Mouse (Mus musculus) MEL (cell line): ENCODE results near the gene Hsd17b12. TPM values are rescaled to one million over a fixed set of nuclear protein-coding genes. Genes with fewer than 3 reads are reported as not detected.

Experiments
- DNase-seq: peaks from one replicate; pipeline ENCODE4 v3.0.0; 2011; ENCODE audit warnings: low read depth, low spot score
- H3K27ac ChIP-seq: 2 replicates; pipeline ENCODE4 v1.5.1; 2012; ENCODE audit warnings: low read depth, mild to moderate bottlenecking, control low read depth, low read length, moderate library complexity; ENCODE audit not compliant: control insufficient read depth
- H3K27me3 ChIP-seq, 2 experiments: fragments of 150-350 bp in 1 of 2; sonication (generic) in 1 of 2; 2 replicates each; pipeline ENCODE4 v1.6.1; 2012; ENCODE audit warnings: low read length in 2 of 2, mild to moderate bottlenecking in 2 of 2, improper control_type of control experiment in 1 of 2, moderate library complexity in 1 of 2; ENCODE audit not compliant: insufficient read depth in 2 of 2, control insufficient read depth in 1 of 2
- H3K36me3 ChIP-seq, 2 experiments: 2 replicates each; pipeline ENCODE4 v1.6.1; 2012 to 2014; ENCODE audit warnings: low read length in 2 of 2, improper control_type of control experiment in 1 of 2, inconsistent platforms in 1 of 2, mild to moderate bottlenecking in 1 of 2; ENCODE audit not compliant: insufficient read depth in 2 of 2, control insufficient read depth in 1 of 2
- H3K4me1 ChIP-seq, 2 experiments: fragments of 150-350 bp in 1 of 2; sonication (generic) in 1 of 2; 2 replicates each; pipeline ENCODE4 v1.6.1; 2012; ENCODE audit warnings: low read length in 2 of 2, improper control_type of control experiment in 1 of 2, mild to moderate bottlenecking in 1 of 2; ENCODE audit not compliant: insufficient read depth in 2 of 2, control insufficient read depth in 1 of 2
- H3K4me3 ChIP-seq, 2 experiments: fragments of 150-350 bp in 1 of 2; sonication (generic) in 1 of 2; 2 replicates each; pipeline ENCODE4 v1.5.1; 2012; ENCODE audit warnings: low read depth in 2 of 2, low read length in 2 of 2, mild to moderate bottlenecking in 2 of 2, moderate library complexity in 2 of 2, control low read depth in 1 of 2, improper control_type of control experiment in 1 of 2; ENCODE audit not compliant: control insufficient read depth in 1 of 2, insufficient read depth in 1 of 2
- H3K79me2 ChIP-seq: 2 replicates; pipeline ENCODE4 v1.6.1; 2012; ENCODE audit warnings: mild to moderate bottlenecking, low read length, moderate library complexity; ENCODE audit not compliant: control insufficient read depth, poor library complexity, insufficient read depth
- H3K9ac ChIP-seq: 2 replicates; pipeline ENCODE4 v1.6.1; 2012; ENCODE audit warnings: low read depth, mild to moderate bottlenecking, control low read depth, low read length, moderate library complexity; ENCODE audit not compliant: control insufficient read depth, poor library complexity, severe bottlenecking
- H3K9me3 ChIP-seq: fragments of 150-350 bp; sonication (generic); replicated peaks from 2 replicates; pipeline ENCODE4 v1.6.1; 2012; ENCODE audit warnings: mild to moderate bottlenecking, low read length, improper control_type of control experiment, moderate library complexity; ENCODE audit not compliant: insufficient read depth
- BHLHE40 ChIP-seq: IDR thresholded peaks from 2 replicates; pipeline ENCODE4 v1.6.1; 2012; ENCODE audit warnings: low read depth, mild to moderate bottlenecking, inconsistent platforms, low read length, improper control_type of control experiment, borderline replicate concordance
- E2F4 ChIP-seq: IDR thresholded peaks from 2 replicates; pipeline ENCODE4 v1.6.1; 2011; ENCODE audit warnings: low read depth, low read length, improper control_type of control experiment, borderline replicate concordance
- ELF1 ChIP-seq: IDR thresholded peaks from 2 replicates; pipeline ENCODE4 v1.6.1; 2014; ENCODE audit warnings: low read depth, mild to moderate bottlenecking, inconsistent platforms, low read length, improper control_type of control experiment, moderate library complexity
- ETS1 ChIP-seq: IDR thresholded peaks from 2 replicates; pipeline ENCODE4 v1.6.1; 2012; ENCODE audit warnings: low read depth, mild to moderate bottlenecking, inconsistent platforms, low read length, improper control_type of control experiment, moderate library complexity
- GATA1 ChIP-seq: IDR thresholded peaks from 2 replicates; pipeline ENCODE4 v1.6.1; 2011; ENCODE audit warnings: low read depth, low read length, improper control_type of control experiment
- KAT2A ChIP-seq: conservative IDR thresholded peaks from 2 replicates; pipeline ENCODE4 v1.6.1; 2012; ENCODE audit warnings: low read depth, low read length, improper control_type of control experiment, inconsistent platforms
- MAFK ChIP-seq: IDR thresholded peaks from 2 replicates; pipeline ENCODE4 v1.6.1; 2011; ENCODE audit warnings: low read depth, mild to moderate bottlenecking, low read length, improper control_type of control experiment, borderline replicate concordance
- MEF2A ChIP-seq: IDR thresholded peaks from 2 replicates; pipeline ENCODE4 v1.6.1; 2014; ENCODE audit warnings: low read depth, mild to moderate bottlenecking, inconsistent platforms, low read length, improper control_type of control experiment; ENCODE audit not compliant: poor library complexity, insufficient replicate concordance, severe bottlenecking; ENCODE audit errors: extremely low read depth
- MXI1 ChIP-seq: IDR thresholded peaks from 2 replicates; pipeline ENCODE4 v1.6.1; 2011; ENCODE audit warnings: mild to moderate bottlenecking, low read depth, low read length, improper control_type of control experiment
- MYB ChIP-seq: IDR thresholded peaks from 2 replicates; pipeline ENCODE4 v1.6.1; 2011; ENCODE audit warnings: mild to moderate bottlenecking, low read depth, low read length, improper control_type of control experiment
- NELFE ChIP-seq: IDR thresholded peaks from 2 replicates; pipeline ENCODE4 v1.6.1; 2011; ENCODE audit warnings: low read depth, low read length, improper control_type of control experiment
- NRF1 ChIP-seq: IDR thresholded peaks from 2 replicates; pipeline ENCODE4 v1.6.1; 2014; ENCODE audit warnings: low read depth, mild to moderate bottlenecking, inconsistent platforms, low read length, improper control_type of control experiment, moderate library complexity; ENCODE audit not compliant: poor library complexity, insufficient read depth, severe bottlenecking
- POLR2A ChIP-seq, 2 experiments: IDR thresholded peaks; 2 replicates each; pipeline ENCODE4 v1.6.1; 2011 to 2012; ENCODE audit warnings: low read length in 2 of 2, mild to moderate bottlenecking in 2 of 2, control low read depth in 1 of 2, improper control_type of control experiment in 1 of 2, low read depth in 1 of 2, moderate library complexity in 1 of 2; ENCODE audit not compliant: control insufficient read depth in 1 of 2, insufficient read depth in 1 of 2, poor library complexity in 1 of 2
- POLR2AphosphoS5 ChIP-seq: IDR thresholded peaks from 2 replicates; pipeline ENCODE4 v1.6.1; 2012; ENCODE audit warnings: low read depth, borderline replicate concordance, mild to moderate bottlenecking, inconsistent platforms, low read length, moderate library complexity, mixed read lengths
- RAD21 ChIP-seq: IDR thresholded peaks from 2 replicates; pipeline ENCODE4 v1.6.1; 2011; ENCODE audit warnings: mild to moderate bottlenecking, low read depth, low read length, improper control_type of control experiment
- SIN3A ChIP-seq: IDR thresholded peaks from 2 replicates; pipeline ENCODE4 v1.6.1; 2012; ENCODE audit warnings: low read length, improper control_type of control experiment, inconsistent platforms
- SMC3 ChIP-seq: IDR thresholded peaks from 2 replicates; pipeline ENCODE4 v1.6.1; 2011; ENCODE audit warnings: low read depth, low read length, improper control_type of control experiment
- TBP ChIP-seq: IDR thresholded peaks from 2 replicates; pipeline ENCODE4 v1.8.0; 2011; ENCODE audit warnings: low read depth, low read length, improper control_type of control experiment
- UBTF ChIP-seq: IDR thresholded peaks from 2 replicates; pipeline ENCODE4 v1.6.1; 2012; ENCODE audit warnings: low read depth, mild to moderate bottlenecking, inconsistent platforms, low read length, improper control_type of control experiment, moderate library complexity, borderline replicate concordance; ENCODE audit not compliant: insufficient read depth
- USF1 ChIP-seq: IDR thresholded peaks from 2 replicates; pipeline ENCODE4 v1.6.1; 2014; ENCODE audit warnings: low read depth, mild to moderate bottlenecking, inconsistent platforms, low read length, improper control_type of control experiment, moderate library complexity
- ZKSCAN1 ChIP-seq: IDR thresholded peaks from 2 replicates; pipeline ENCODE4 v1.6.1; 2012; ENCODE audit warnings: low read depth, mild to moderate bottlenecking, inconsistent platforms, low read length, improper control_type of control experiment, moderate library complexity
- ZNF384 ChIP-seq: IDR thresholded peaks from 2 replicates; pipeline ENCODE4 v1.6.1; 2012; ENCODE audit warnings: low read depth, mild to moderate bottlenecking, inconsistent platforms, low read length, improper control_type of control experiment
- polyA plus RNA-seq, 2 experiments: library from polyadenylated mRNA; stranded (reverse) in 1 of 2; unstranded in 1 of 2; fragments of >175 nt in 1 of 2; fragments of >200 nt in 1 of 2; gene quantifications; 2 replicates each; pipeline versions ENCODE4 v1.2.1 to v1.2.4; 2012; ENCODE audit warnings: low replicate concordance in 2 of 2, low read depth in 1 of 2; ENCODE audit not compliant: insufficient read length in 2 of 2, insufficient read depth in 1 of 2, missing spikeins in 1 of 2
- total RNA-seq: library from RNA; depleted of rRNA; stranded (reverse); fragments of 300-350 nt; gene quantifications from 2 replicates; pipeline ENCODE4 v1.2.3, GENCODE M21; 2012

Hsd17b12 gene
- total and polyA plus RNA-seq, 3 experiments: 83.5 to 148 (median 94.6) TPM

DNA sequence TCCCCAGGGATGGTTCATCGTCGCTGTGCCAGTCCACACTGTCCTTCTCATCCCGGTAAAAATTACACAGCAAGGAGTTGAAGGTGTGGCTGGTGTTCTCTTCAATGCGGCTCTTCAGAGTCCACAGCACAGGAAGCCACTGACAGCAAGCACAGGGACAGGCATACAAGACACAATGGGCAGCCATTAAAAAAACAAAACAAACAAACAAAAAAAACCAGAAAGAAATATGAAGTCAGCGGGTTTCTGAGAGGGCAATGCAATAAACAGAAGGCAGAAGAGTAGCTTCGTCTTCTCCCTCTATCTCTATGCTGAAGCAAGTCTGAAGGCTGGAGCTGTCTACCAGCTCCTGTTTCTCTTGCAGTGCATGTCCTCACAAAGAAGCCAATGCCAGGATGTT is 161.5 kb downstream of the Hsd17b12 start, which contains the start of gene Gm27027:
Gene Gm27027 (minus strand): TSS at position 101 of the 400 bp plus-strand sequence.
- H3K27ac ChIP-seq: no peak within 1 kb of the TSS
- H3K9ac ChIP-seq: no peak within 1 kb of the TSS
- H3K4me3 ChIP-seq: no peak within 1 kb of the TSS
- H3K79me2 ChIP-seq: no peaks in the 10 kb centered on the region
- no peaks in the 10 kb centered on the region for H3K36me3 ChIP-seq
- H3K4me1 ChIP-seq: peaks cover 0 to 4% of the 10 kb centered on the region in 2 experiments; a peak in 1 of 4 replicates
- no peak for TF ChIP-seq ZKSCAN1
- TF ChIP-seq GATA1: no peak
- no peak for TF ChIP-seq MYB
- no peak for TF ChIP-seq E2F4
- no peak for TF ChIP-seq NRF1
- TF ChIP-seq BHLHE40: no peak
- TF ChIP-seq USF1: no peak
- no peak for TF ChIP-seq KAT2A
- H3K27me3 ChIP-seq: peaks cover 13 to 17% of the 10 kb centered on the region in 2 experiments
- DNase-seq: no peak
- H3K9me3 ChIP-seq: no peaks in the 10 kb centered on the region

DNA sequence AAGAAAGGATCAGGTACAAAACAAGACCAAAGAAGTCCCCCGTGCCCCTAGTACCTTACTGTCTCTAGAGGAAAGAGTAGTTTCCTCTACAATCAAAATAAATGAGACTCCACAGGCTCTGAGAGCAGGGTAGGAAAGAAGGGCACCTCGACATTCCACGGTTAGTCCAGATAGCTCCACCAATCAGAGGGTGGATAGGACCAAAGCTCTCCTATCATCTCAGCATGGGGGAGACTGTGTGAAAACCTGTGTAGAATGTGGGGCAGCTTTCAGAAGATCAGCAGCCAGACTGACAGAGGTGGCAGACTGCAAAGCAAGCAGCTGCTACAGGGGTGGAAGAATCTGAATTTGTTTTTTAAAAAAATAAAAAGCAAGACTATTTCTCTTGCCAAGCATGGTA is 165.0 kb downstream of the Hsd17b12 start:
- Histone ChIP-seq H3K27me3 (peaks cover 9 to 13% of the 10 kb centered on the region in 2 experiments), H3K4me1 (peaks cover 0 to 4% of the 10 kb centered on the region in 2 experiments; a peak in 1 of 4 replicates), H3K9me3 (no peaks in the 10 kb centered on the region), H3K9ac (no peak overlapping the region), H3K79me2 (no peaks in the 10 kb centered on the region), H3K36me3 (no peaks in the 10 kb centered on the region), H3K27ac (no peak overlapping the region), H3K4me3 (no peak overlapping the region)
- TF ChIP-seq POLR2A (IDR thresholded peaks at IDR 0.05; ENCODE audit: control insufficient read depth in 1 of 2, insufficient read depth in 1 of 2, low read depth in 1 of 2, low read length in 2 of 2, poor library complexity in 1 of 2) (no peak), ZNF384 (no peak), NELFE (no peak), TBP (no peak), ELF1 (no peak), SIN3A (no peak), E2F4 (no peak), MYB (no peak), ETS1 (no peak), NRF1 (no peak), KAT2A (no peak), RAD21 (no peak), MAFK (no peak), ZKSCAN1 (no peak), MXI1 (no peak), UBTF (no peak), MEF2A (no peak), GATA1 (no peak), SMC3 (no peak), POLR2AphosphoS5 (no peak)
- DNase-seq: no peak
